Mouse (Mus musculus) ES-Bruce4 (cell line): ENCODE measurements around the gene Rnf220. TPM values are rescaled to one million over a fixed set of nuclear protein-coding genes. Genes with fewer than 3 reads are reported as not detected.

ENCODE experiments used
- H3K27ac ChIP-seq: 2 replicates; pipeline ENCODE4 v1.5.1; 2012; ENCODE audit warnings: low read length, inconsistent platforms; ENCODE audit not compliant: insufficient read depth
- H3K27me3 ChIP-seq: 2 replicates; pipeline ENCODE4 v1.6.1; 2012; ENCODE audit warnings: mild to moderate bottlenecking, low read length, inconsistent platforms; ENCODE audit not compliant: control insufficient read depth, poor library complexity, insufficient read depth, severe bottlenecking
- H3K36me3 ChIP-seq: 2 replicates; pipeline ENCODE4 v1.6.1; 2012; ENCODE audit warnings: inconsistent platforms, mild to moderate bottlenecking, low read length, moderate library complexity; ENCODE audit not compliant: control insufficient read depth, poor library complexity, insufficient read depth, severe bottlenecking
- H3K4me1 ChIP-seq: one replicate; pipeline ENCODE4 v1.8.1; 2011; ENCODE audit warnings: low read length; ENCODE audit not compliant: control insufficient read depth, insufficient read depth
- H3K4me3 ChIP-seq: 2 replicates; pipeline ENCODE4 v1.5.1; 2011; ENCODE audit warnings: low read depth, mild to moderate bottlenecking, low read length
- H3K9ac ChIP-seq: 2 replicates; pipeline ENCODE4 v1.6.1; 2012; ENCODE audit warnings: low read depth, mild to moderate bottlenecking, inconsistent platforms; ENCODE audit not compliant: poor library complexity, severe bottlenecking
- H3K9me3 ChIP-seq: replicated peaks from 2 replicates; pipeline ENCODE4 v1.6.1; 2012; ENCODE audit warnings: mild to moderate bottlenecking, low read length, inconsistent platforms; ENCODE audit not compliant: control insufficient read depth, poor library complexity, insufficient read depth, severe bottlenecking
- CTCF ChIP-seq: IDR thresholded peaks from one replicate; pipeline ENCODE4 v1.8.1; 2011; ENCODE audit warnings: low read depth, low read length
- EP300 ChIP-seq: IDR thresholded peaks from 2 replicates; pipeline ENCODE4 v1.6.1; 2011; ENCODE audit warnings: low read depth, low read length; ENCODE audit not compliant: insufficient read depth
- POLR2A ChIP-seq: IDR thresholded peaks from one replicate; pipeline ENCODE4 v1.8.1; 2011; ENCODE audit warnings: low read length; ENCODE audit not compliant: insufficient read depth
- polyA plus RNA-seq: library from polyadenylated mRNA; stranded (reverse); fragments of >200 nt; gene quantifications from 2 replicates; pipeline ENCODE4 v1.2.4, GENCODE M21; 2011; ENCODE audit warnings: low read depth; ENCODE audit not compliant: missing spikeins, insufficient read depth, insufficient read length

Gene Rnf220
- polyA plus RNA-seq, 1 experiment = 132 TPM

DNA sequence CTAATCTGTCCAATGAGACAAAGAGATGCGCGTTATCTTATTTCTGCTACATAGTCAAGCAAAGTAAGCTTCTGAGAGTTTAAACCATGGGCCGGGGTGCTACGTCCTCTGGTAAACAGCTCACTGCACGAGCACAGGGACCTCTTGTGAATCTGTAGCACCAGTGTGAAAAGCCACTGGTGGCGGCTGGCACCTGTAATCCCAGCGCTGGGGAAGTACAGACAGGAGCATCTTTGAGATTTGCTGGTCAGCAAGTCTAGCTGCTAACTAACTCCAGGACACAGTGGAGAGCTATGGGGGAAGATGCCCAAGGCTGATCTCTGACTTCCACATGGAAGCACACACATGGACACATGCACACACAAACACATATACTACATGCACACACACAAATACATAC is 28.9 kb downstream of the Rnf220 start:
- 0 out of 2 replicates have a peak, but pooled peaks cover 2% of the 10 kb centered on the region for H3K9me3 ChIP-seq
- no peak overlapping the region for H3K27ac ChIP-seq
- TF ChIP-seq POLR2A (no peak), CTCF (no peak), EP300 (no peak)
- no peaks in the 10 kb centered on the region for H3K36me3 ChIP-seq
- H3K9ac ChIP-seq = no peak overlapping the region
- H3K4me1 ChIP-seq = no peaks in the 10 kb centered on the region
- H3K4me3 ChIP-seq = no peak overlapping the region
- H3K27me3 ChIP-seq = no peaks in the 10 kb centered on the region

- H3K9me3 ChIP-seq = no peaks in the 10 kb centered on the region
- H3K36me3 ChIP-seq = no peaks in the 10 kb centered on the region
- TF ChIP-seq POLR2A (no peak), EP300 (no peak), CTCF (no peak)
- H3K27me3 ChIP-seq = no peaks in the 10 kb centered on the region
- no peak overlapping the region for H3K4me3 ChIP-seq
- no peak overlapping the region for H3K27ac ChIP-seq
- H3K9ac ChIP-seq = no peak overlapping the region
- no peaks in the 10 kb centered on the region for H3K4me1 ChIP-seq
Observed at GRCm38 (mm10) chr4:117449151-117449550, 47.7 kb downstream of the Rnf220 start.

GRCm38 (mm10) chr4:117447926-117448325 is 48.9 kb downstream of the Rnf220 start:
- H3K4me1 ChIP-seq = no peaks in the 10 kb centered on the region
- H3K9ac ChIP-seq = no peak overlapping the region
- H3K9me3 ChIP-seq = no peaks in the 10 kb centered on the region
- H3K4me3 ChIP-seq = no peak overlapping the region
- H3K27ac ChIP-seq = no peak overlapping the region
- H3K27me3 ChIP-seq = no peaks in the 10 kb centered on the region
- no peaks in the 10 kb centered on the region for H3K36me3 ChIP-seq
- TF ChIP-seq CTCF (no peak), EP300 (no peak), POLR2A (no peak)

- Histone ChIP-seq H3K9me3 (no peaks in the 10 kb centered on the region), H3K9ac (no peak overlapping the region), H3K27ac (no peak overlapping the region), H3K4me1 (no peaks in the 10 kb centered on the region), H3K4me3 (no peak overlapping the region), H3K27me3 (no peaks in the 10 kb centered on the region), H3K36me3 (no peaks in the 10 kb centered on the region)
- no peak for TF ChIP-seq POLR2A
- no peak for TF ChIP-seq EP300
- no peak for TF ChIP-seq CTCF
Observed at GRCm38 (mm10) chr4:117445516-117446207, 51.2 kb downstream of the Rnf220 start.

DNA sequence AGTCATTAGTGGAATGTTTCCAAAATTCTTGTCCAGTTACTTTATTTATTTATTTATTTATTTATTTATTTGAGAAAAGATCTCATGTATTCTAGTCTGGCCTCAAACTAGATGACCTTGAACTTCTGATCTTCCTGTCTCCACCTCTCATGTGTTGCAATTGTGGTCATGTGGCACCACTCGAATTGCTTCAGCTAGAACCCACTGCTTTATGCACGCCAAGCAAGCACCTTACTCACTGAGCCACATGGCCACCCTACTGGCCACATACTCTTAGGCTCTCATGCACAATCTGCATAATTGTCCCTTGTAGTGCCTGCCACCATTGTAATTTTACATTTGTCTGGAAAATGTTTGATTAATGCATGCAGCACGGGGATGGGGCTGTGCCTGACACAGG is 57.9 kb downstream of the Rnf220 start:
- Histone ChIP-seq H3K9ac (no peak overlapping the region), H3K27ac (no peak overlapping the region), H3K4me3 (no peak overlapping the region), H3K4me1 (no peaks in the 10 kb centered on the region), H3K9me3 (no peaks in the 10 kb centered on the region), H3K36me3 (no peaks in the 10 kb centered on the region), H3K27me3 (no peaks in the 10 kb centered on the region)
- TF ChIP-seq EP300 (no peak), CTCF (no peak), POLR2A (no peak)

GRCm38 (mm10) chr4:117438064-117438463 is 58.8 kb downstream of the Rnf220 start:
- Histone ChIP-seq H3K4me3 (no peak overlapping the region), H3K4me1 (no peaks in the 10 kb centered on the region), H3K36me3 (no peaks in the 10 kb centered on the region), H3K27ac (no peak overlapping the region), H3K27me3 (no peaks in the 10 kb centered on the region), H3K9ac (no peak overlapping the region), H3K9me3 (no peaks in the 10 kb centered on the region)
- TF ChIP-seq CTCF = no peak
- no peak for TF ChIP-seq EP300
- TF ChIP-seq POLR2A = no peak
